Mouse (Mus musculus): ENCODE measurements around the gene Nav2. TPM values are rescaled to one million over a fixed set of nuclear protein-coding genes. Genes with fewer than 3 reads are reported as not detected.

Gene Nav2
- polyA plus RNA-seq, 1 experiment from 2014 or later, result 25.6 TPM

DNA sequence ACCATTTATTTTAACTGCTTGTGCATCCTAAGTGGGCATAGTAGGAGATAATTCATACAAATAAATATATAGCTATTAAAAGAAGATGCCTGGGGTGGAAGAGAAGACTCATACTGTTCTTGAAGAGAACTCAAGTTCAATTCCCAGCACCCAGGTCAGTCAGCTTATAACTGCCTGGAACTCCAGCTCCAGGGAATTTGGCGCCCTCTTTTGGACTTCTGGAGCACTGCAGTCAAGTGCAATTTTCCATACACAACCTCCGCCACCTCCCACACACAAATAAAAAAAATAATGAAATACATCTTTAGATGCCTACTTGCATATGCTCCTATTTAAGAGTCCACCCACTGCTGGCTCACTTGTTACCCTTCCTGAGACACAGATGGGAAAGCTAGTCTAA is 416.1 kb downstream of the Nav2 start:
- WGBS, result 92% methylated on average over 2 of the region's 2 CpGs
- H3K27ac ChIP-seq, result no peak overlapping the region
- H3K9me3 ChIP-seq, result peaks cover 6% of the 10 kb centered on the region; the same call in 1 of the 2 replicates
- no peak for DNase-seq (ENCODE audit: low spot score)
- H3K4me3 ChIP-seq, result no peak overlapping the region
- H3K36me3 ChIP-seq, result no peaks in the 10 kb centered on the region
- peaks cover 38% of the 10 kb centered on the region for H3K4me1 ChIP-seq (replicated peaks)
- H3K27me3 ChIP-seq (ENCODE audit: insufficient read depth, poor library complexity, severe bottlenecking), result no peaks in the 10 kb centered on the region

DNA sequence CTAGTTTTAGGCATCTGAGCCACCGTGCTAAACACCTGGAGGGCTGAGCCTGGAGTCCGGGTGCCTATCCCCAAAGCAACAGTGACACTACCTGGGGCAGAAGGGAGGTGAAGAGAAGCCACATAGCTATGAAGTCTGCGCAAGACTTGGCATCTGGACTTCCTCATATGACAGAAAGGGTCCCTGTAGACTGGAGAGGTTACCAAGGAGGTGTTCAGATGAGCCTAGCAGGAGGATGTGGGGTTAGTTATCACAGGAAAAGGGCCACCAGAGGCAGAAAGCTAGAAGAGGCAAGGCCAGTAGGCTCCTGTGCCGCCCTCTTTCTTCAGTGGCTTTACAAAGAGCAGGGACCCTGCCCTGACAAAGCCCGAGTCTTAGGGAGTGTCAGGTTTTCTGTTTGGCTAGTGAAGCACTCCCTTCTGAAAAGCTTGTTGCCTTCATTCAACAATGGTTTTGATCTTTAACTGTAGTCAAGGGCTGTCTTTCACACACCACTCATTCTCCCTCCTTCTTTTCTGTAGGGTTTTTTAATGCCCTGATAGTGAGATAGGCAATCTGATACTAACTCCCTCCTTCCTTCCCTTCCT is 417.7 kb downstream of the Nav2 start:
- peaks cover 6% of the 10 kb centered on the region; the same call in 1 of the 2 replicates for H3K9me3 ChIP-seq
- H3K27me3 ChIP-seq (ENCODE audit: insufficient read depth, poor library complexity, severe bottlenecking), result no peaks in the 10 kb centered on the region
- 38% methylated on average over 5 of the region's 5 CpGs for WGBS
- no peak overlapping the region for H3K4me3 ChIP-seq
- no peaks in the 10 kb centered on the region for H3K36me3 ChIP-seq
- peaks cover 37% of the 10 kb centered on the region for H3K4me1 ChIP-seq (replicated peaks)
- H3K27ac ChIP-seq, result peak overlapping the region; percentile 80
- DNase-seq (ENCODE audit: low spot score), result no peak

DNA sequence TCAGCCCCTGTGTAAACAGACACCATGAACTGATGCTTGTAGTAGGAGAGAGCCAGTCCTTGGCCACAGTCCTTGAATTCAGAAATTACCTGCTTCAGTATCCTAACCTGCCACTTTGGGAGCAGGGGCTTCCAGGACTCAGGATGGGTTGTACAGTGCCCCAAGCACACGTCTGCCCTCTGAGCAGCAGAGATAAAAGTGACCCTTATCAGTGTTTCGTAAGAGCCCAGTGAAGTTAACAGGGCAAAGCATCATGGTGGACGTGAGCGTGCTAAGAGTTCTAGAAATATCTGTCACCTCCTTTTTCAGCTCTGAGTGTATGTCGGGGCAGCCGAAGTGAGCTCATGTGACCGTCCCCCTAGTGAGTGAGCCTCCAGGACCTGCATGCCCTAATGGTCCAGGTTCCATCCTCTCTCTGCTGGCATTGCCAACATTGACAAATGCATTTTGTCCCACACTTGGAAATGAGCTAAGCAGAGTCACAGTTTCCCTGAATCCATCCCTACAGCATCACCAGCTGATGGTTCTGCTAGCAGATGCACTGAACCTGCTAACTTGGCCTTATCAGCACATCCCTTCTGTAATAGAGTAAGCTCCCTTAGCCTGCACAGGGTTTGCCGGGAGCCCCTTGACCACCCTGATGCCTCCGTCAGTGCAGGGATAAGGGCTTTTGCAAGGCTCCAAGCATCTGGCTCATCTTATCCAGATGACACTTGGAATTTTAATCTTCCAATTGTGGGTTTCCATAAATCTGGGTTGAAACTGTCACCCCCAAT is 418.6 kb downstream of the Nav2 start:
- Histone ChIP-seq H3K27ac (peak overlapping the region; percentile 80; the same call in 1 of the 2 replicates), H3K4me1 (replicated peaks) (peaks cover 38% of the 10 kb centered on the region), H3K4me3 (no peak overlapping the region), H3K36me3 (no peaks in the 10 kb centered on the region), H3K27me3 (ENCODE audit: insufficient read depth, poor library complexity, severe bottlenecking) (no peaks in the 10 kb centered on the region), H3K9me3 (peaks cover 6% of the 10 kb centered on the region; the same call in 1 of the 2 replicates)
- DNase-seq (ENCODE audit: low spot score), result no peak
- WGBS, result 89% methylated on average over 9 of the region's 9 CpGs

DNA sequence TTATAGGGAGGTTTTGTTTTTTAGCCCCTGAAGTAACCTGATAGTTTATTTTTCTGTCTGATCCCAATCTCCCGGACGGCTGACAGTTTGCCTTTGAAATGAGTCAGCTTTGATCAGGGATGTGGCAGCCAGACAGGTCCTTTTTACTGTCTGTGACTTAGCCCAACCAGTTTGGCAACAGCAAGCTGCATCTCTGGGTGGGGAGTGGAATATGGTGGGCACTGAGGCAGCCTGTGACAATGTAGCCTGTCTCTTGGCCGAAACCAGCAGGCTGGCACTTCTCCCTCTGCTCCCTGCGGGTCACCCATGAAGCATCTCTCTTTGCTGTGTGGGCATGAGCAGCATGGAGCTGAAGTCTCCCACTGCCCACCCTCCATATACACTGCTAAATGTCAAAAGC is 421.7 kb downstream of the Nav2 start:
- peak overlapping the region; percentile 64; the same call in 1 of the 2 replicates for H3K27ac ChIP-seq
- H3K4me1 ChIP-seq (replicated peaks), result peaks cover 56% of the 10 kb centered on the region
- no peaks in the 10 kb centered on the region for H3K9me3 ChIP-seq
- WGBS, result 57% methylated on average over 4 of the region's 4 CpGs
- no peak for DNase-seq (ENCODE audit: low spot score)
- H3K36me3 ChIP-seq, result no peaks in the 10 kb centered on the region
- no peaks in the 10 kb centered on the region for H3K27me3 ChIP-seq (ENCODE audit: insufficient read depth, poor library complexity, severe bottlenecking)
- no peak overlapping the region for H3K4me3 ChIP-seq

DNA sequence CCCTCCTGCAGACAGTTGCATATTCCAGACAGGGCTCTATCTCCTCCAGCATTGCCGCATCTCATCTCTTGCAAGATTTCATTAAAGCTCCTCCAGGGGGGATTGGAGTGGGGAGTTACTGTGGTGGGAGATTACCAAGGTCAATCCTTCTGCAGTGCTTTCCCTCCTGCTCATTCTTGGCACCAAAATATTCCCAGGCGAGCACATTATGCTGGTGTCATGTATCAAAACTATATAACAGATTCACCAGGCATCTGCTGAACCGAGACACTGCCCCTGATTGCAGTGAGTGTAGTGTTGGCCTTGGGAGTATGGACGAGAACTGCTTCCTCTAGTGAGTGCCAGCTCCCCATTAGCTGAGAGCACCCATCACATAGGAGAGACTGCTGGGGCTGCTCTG is 423.4 kb downstream of the Nav2 start:
- WGBS, result 84% methylated on average over 4 of the region's 4 CpGs
- H3K4me1 ChIP-seq (replicated peaks), result peaks cover 53% of the 10 kb centered on the region

DNA sequence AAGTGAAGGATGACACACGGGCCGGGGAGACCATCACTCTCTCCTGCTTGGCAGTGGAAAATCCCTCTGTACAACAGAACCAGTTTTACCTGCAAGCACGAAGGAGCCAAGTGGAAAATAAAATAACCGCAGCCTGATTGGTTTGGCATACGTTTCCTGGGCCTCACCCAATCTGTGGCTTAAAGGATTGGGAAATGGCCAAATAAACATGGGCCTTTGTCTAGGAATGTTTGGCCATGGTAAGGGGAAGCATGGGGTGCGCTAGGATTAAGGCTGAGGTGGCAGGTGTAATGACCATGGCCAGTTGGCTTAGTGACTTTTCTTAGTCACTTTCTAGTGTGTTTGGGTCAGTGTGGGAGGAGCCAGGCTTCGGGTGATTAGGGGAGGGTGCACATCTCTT is 424.1 kb downstream of the Nav2 start:
- H3K4me3 ChIP-seq, result no peak overlapping the region

More for the DNA sequence above, 423.4 kb downstream of the Nav2 start:
- H3K36me3 ChIP-seq, result no peaks in the 10 kb centered on the region
- H3K9me3 ChIP-seq, result no peaks in the 10 kb centered on the region
- H3K27ac ChIP-seq, result no peak overlapping the region
- H3K4me3 ChIP-seq, result no peak overlapping the region
- H3K27me3 ChIP-seq (ENCODE audit: insufficient read depth, poor library complexity, severe bottlenecking), result no peaks in the 10 kb centered on the region
- no peak for DNase-seq (ENCODE audit: low spot score)

DNA sequence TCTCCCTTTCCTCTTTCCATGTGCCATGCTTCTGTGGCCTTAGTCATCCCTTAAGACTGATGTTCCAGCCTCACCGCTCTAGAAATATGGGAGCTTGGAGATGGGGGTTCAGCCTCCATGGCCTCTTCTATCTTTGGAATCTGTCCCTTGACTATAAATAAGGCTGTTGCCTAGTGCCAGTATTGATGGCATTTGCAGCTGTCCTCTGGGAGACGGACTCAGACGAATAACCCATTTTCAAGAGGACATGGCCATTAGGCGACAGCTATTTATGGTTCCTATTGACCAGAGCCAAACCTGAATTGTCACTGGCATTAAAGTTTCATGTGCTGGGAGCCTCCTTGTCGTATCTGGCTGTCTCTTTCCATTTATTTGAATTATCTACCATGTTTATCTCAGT is 425.6 kb downstream of the Nav2 start:
- no peak for DNase-seq (ENCODE audit: low spot score)
- Histone ChIP-seq H3K4me3 (no peak overlapping the region), H3K27me3 (ENCODE audit: insufficient read depth, poor library complexity, severe bottlenecking) (no peaks in the 10 kb centered on the region), H3K4me1 (replicated peaks) (peaks cover 57% of the 10 kb centered on the region), H3K9me3 (no peaks in the 10 kb centered on the region), H3K36me3 (no peaks in the 10 kb centered on the region), H3K27ac (peak overlapping the region; percentile 43)
- 50% methylated on average over 5 of the region's 5 CpGs for WGBS

More for the DNA sequence above, 424.1 kb downstream of the Nav2 start:
- H3K27ac ChIP-seq, result no peak overlapping the region
- no peak for DNase-seq (ENCODE audit: low spot score)
- peaks cover 56% of the 10 kb centered on the region for H3K4me1 ChIP-seq (replicated peaks)
- 86% methylated on average over 7 of the region's 7 CpGs for WGBS
- no peaks in the 10 kb centered on the region for H3K36me3 ChIP-seq
- H3K9me3 ChIP-seq, result no peaks in the 10 kb centered on the region
- no peaks in the 10 kb centered on the region for H3K27me3 ChIP-seq (ENCODE audit: insufficient read depth, poor library complexity, severe bottlenecking)

DNA sequence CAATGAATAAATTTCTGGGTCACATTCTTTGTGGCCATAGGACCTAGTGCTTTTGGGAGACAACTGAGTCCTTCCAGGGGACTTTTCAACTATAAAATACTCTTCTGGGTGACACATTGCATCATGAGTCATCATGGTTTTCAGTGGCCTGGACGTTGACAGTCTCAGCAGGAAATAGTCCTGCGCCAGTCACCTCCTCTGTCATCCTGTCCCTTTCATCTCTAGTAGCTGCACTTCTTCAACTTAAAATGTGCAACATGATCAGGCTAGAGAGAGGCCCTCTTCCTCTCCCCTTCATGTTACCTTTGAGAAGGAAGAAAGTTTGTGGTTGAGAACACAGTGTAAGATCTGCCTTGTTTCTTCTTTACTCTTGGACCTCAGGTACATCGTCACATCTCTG is 426.5 kb downstream of the Nav2 start:
- WGBS, result 62% methylated on average over 3 of the region's 3 CpGs
- Histone ChIP-seq H3K9me3 (no peaks in the 10 kb centered on the region), H3K27me3 (ENCODE audit: insufficient read depth, poor library complexity, severe bottlenecking) (no peaks in the 10 kb centered on the region), H3K27ac (no peak overlapping the region), H3K4me1 (replicated peaks) (peaks cover 56% of the 10 kb centered on the region), H3K36me3 (no peaks in the 10 kb centered on the region), H3K4me3 (no peak overlapping the region)
- DNase-seq (ENCODE audit: low spot score), result no peak

DNA sequence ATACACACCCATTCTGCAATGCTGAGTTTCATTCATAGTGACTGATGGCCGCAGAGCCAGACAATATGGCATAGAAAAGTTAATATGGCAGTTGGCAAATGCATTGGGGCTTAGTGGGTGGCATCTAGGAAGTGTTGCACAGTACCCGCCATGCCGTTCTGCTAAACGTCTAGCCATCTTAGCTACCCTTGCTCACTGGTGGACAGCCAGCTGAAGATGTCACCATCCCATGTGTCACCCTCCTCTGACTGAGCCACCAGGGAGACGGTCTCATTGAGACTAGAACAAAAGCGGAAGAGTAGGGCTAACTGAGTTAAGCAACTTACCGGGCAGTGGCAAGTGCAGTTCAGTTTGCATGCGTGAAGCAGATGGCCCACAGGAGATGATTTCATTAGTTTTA is 428.2 kb downstream of the Nav2 start:
- Histone ChIP-seq H3K36me3 (no peaks in the 10 kb centered on the region), H3K27me3 (ENCODE audit: insufficient read depth, poor library complexity, severe bottlenecking) (no peaks in the 10 kb centered on the region), H3K4me3 (no peak overlapping the region), H3K4me1 (replicated peaks) (peaks cover 66% of the 10 kb centered on the region), H3K27ac (no peak overlapping the region), H3K9me3 (no peaks in the 10 kb centered on the region)
- no peak for DNase-seq (ENCODE audit: low spot score)
- WGBS, result 74% methylated on average over 8 of the region's 8 CpGs

DNA sequence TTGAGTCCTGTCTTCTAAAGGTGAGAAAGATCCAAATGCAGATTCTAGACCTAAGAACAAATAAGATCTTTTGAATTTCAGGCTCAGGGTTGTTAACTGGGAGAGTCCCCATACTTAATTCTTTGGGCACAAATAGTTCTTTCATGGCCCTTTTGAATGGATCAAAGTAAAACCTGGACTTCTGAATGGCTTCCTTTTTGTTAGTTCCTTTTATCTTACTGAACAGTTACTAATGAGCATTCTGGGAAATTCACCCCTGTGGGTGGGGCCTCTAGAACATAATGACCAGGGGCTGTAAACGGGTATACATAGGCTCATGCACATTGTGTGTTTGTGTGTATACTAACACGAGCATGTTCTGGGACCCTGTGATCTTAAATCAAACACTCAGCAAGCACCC is 429.2 kb downstream of the Nav2 start:
- Histone ChIP-seq H3K27me3 (ENCODE audit: insufficient read depth, poor library complexity, severe bottlenecking) (no peaks in the 10 kb centered on the region), H3K4me1 (replicated peaks) (peaks cover 71% of the 10 kb centered on the region), H3K4me3 (no peak overlapping the region), H3K36me3 (no peaks in the 10 kb centered on the region), H3K27ac (no peak overlapping the region), H3K9me3 (no peaks in the 10 kb centered on the region)
- WGBS, result 10% methylated on average over 2 of the region's 2 CpGs
- DNase-seq (ENCODE audit: low spot score), result no peak

DNA sequence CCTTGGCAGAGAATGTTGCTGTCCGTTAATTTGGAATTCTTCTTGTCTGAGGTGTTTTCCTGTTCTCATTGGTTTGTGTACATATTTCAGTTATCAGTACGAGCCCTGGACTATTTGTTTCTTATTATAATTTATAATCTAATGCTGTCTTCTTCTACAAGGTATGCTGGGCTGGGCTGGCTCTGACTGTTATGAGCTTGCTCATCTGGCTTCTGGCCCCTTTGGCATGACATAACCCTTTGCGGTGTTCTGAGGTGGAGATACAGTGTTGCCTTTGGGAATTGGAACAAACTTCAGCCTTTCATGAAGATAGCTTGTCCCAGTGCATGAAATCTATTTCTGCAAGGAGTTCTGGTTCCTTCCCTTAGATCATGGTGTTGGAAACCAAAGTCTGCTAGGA is 431.4 kb downstream of the Nav2 start:
- no peak overlapping the region for H3K4me3 ChIP-seq
- DNase-seq (ENCODE audit: low spot score), result no peak
- no peaks in the 10 kb centered on the region for H3K27me3 ChIP-seq (ENCODE audit: insufficient read depth, poor library complexity, severe bottlenecking)
- H3K4me1 ChIP-seq (replicated peaks), result peaks cover 77% of the 10 kb centered on the region
- no peaks in the 10 kb centered on the region for H3K36me3 ChIP-seq
- no peaks in the 10 kb centered on the region for H3K9me3 ChIP-seq
- 90% methylated on average over 3 of the region's 3 CpGs for WGBS
- H3K27ac ChIP-seq, result peak overlapping the region; percentile 23; the same call in 1 of the 2 replicates

DNA sequence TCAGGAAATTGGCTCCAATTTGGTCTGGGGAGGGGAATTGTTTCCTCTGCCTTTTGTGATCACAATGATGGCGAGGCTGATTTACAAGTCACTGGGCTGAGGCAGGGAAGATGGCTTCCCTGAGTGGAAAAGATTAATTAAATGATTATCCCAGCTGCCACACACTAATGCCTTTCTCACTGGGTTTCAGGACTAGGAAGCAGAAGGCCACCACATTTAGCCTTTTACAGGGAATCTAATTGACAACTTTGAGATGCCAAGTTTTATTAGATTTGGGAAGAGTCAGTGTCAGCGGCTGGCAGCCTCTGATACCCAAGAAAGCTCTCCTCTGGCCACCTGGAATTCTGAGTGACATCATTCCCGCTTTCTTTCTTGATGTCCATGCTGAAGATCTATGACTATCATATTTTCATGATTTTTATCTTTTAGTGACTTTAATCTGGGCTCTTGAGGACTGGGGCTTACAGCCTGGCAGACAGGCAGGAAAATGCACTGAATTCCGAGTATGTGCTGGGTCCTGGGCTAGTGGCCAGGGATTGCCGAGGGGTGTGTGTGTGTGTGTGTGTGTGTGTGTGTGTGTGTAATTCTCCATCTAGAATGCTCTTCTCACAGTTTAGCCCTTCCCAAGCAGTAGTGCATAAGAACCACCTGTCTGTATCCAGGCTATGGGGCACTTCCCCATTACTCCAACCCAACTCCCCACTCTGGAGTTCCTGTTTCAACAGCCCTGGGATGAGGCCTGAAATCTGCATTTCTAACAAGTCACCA is 432.8 kb downstream of the Nav2 start:
- Histone ChIP-seq H3K4me3 (no peak overlapping the region), H3K36me3 (no peaks in the 10 kb centered on the region), H3K27me3 (ENCODE audit: insufficient read depth, poor library complexity, severe bottlenecking) (no peaks in the 10 kb centered on the region), H3K27ac (peak overlapping the region; percentile 73), H3K9me3 (no peaks in the 10 kb centered on the region), H3K4me1 (replicated peaks) (peaks cover 68% of the 10 kb centered on the region)
- DNase-seq (ENCODE audit: low spot score), result no peak
- WGBS, result 49% methylated on average over 5 of the region's 5 CpGs

Measured in hindbrain, embryonic 10.5 days (tissue).